Mouse (Mus musculus) cerebellum, adult 2 months (tissue): ENCODE measurements around the gene Ahdc1. TPM values are rescaled to one million over a fixed set of nuclear protein-coding genes. Genes with fewer than 3 reads are reported as not detected.

Source experiments
- DNase-seq, 2 experiments: peaks; one replicate each; pipeline ENCODE4 v3.0.0; 2021
- H3K27ac ChIP-seq: fragments of 200-500 bp; 2 replicates; pipeline ENCODE4 v1.5.1; 2012; ENCODE audit warnings: low read length, control low read depth, inconsistent platforms; ENCODE audit not compliant: insufficient read depth
- H3K27me3 ChIP-seq: fragments of 200-500 bp; 2 replicates; pipeline ENCODE4 v1.6.1; 2012; ENCODE audit warnings: inconsistent platforms, mild to moderate bottlenecking, low read length, moderate library complexity; ENCODE audit not compliant: control insufficient read depth, insufficient read depth
- H3K4me1 ChIP-seq: fragments of 200-500 bp; 2 replicates; pipeline ENCODE4 v1.6.1; 2011; ENCODE audit warnings: low read length; ENCODE audit not compliant: control insufficient read depth, insufficient read depth
- H3K4me3 ChIP-seq: fragments of 200-500 bp; replicated peaks from 2 replicates; pipeline ENCODE3; 2011; ENCODE audit warnings: mild to moderate bottlenecking, low read depth, low read length, control low read depth; ENCODE audit not compliant: insufficient read depth
- CTCF ChIP-seq: fragments of 200-500 bp; IDR thresholded peaks from 2 replicates; pipeline ENCODE4 v1.5.1; 2011; ENCODE audit warnings: low read depth, mild to moderate bottlenecking, control low read depth, low read length, moderate library complexity, borderline replicate concordance; ENCODE audit not compliant: insufficient read depth
- POLR2A ChIP-seq: fragments of 200-500 bp; IDR thresholded peaks from 2 replicates; pipeline ENCODE4 v1.6.1; 2011; ENCODE audit warnings: low read length, control low read depth, borderline replicate concordance; ENCODE audit not compliant: insufficient read depth
- WGBS: fragments of 180-500 bp; shearing (Covaris S2); methylation state at CpG from one replicate; pipeline ENCODE4 v1.1.7; 2018; 5-methylcytosine and 5-hydroxymethylcytosine counted together
- polyA plus RNA-seq: library from polyadenylated mRNA; depleted of rRNA; stranded (reverse); fragments of >200 nt; gene quantifications from 2 replicates; pipeline ENCODE4 v1.2.3, GENCODE M21; 2012; rRNA removed

Ahdc1 gene
- polyA plus RNA-seq, 1 experiment, result 30.8 TPM

GRCm38 (mm10) chr4:133121416-133121815, 110.4 kb downstream of the Ahdc1 start:
- peaks cover 11% of the 10 kb centered on the region for H3K4me1 ChIP-seq
- no peak for TF ChIP-seq CTCF
- no peak for TF ChIP-seq POLR2A
- 46% methylated on average over 1 of the region's 1 CpGs for WGBS
- no peak for DNase-seq
- H3K4me3 ChIP-seq, result no peak overlapping the region
- H3K27ac ChIP-seq, result no peak overlapping the region
- no peaks in the 10 kb centered on the region for H3K27me3 ChIP-seq

GRCm38 (mm10) chr4:133121974-133122637, 111.0 kb downstream of the Ahdc1 start:
- DNase-seq, result no peak
- Histone ChIP-seq H3K27me3 (no peaks in the 10 kb centered on the region), H3K27ac (no peak overlapping the region), H3K4me3 (no peak overlapping the region), H3K4me1 (peaks cover 10% of the 10 kb centered on the region)
- TF ChIP-seq CTCF, result no peak
- TF ChIP-seq POLR2A, result no peak
- WGBS, result 63% methylated on average over 5 of the region's 5 CpGs

DNA sequence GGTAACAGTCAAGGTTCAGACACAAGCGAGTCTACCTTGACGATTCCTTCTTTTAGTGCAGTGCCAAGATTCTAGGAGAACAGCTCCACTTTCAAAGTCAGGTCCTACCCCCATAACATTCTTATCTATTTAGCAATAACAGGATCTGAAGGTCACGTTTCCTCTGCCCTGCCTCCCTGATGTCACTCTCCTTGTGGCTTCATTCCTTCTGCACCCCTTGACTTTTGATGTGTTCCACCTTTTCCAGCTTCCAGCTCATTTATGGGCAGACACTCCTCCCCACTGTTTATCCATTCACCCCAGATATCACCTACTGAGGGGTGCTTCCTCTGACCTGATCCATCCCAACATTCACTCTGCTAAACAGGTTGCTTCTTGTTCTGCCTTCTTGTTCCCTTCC, 116.0 kb downstream of the Ahdc1 start:
- 96% methylated on average over 3 of the region's 3 CpGs for WGBS

More for the DNA sequence above, 116.0 kb downstream of the Ahdc1 start:
- no peak for DNase-seq
- no peak overlapping the region for H3K27ac ChIP-seq
- TF ChIP-seq CTCF, result no peak
- no peak for TF ChIP-seq POLR2A
- H3K27me3 ChIP-seq, result no peaks in the 10 kb centered on the region
- H3K4me1 ChIP-seq, result peaks cover 13% of the 10 kb centered on the region; the same call in 1 of the 2 replicates
- H3K4me3 ChIP-seq, result no peak overlapping the region

Other genes with a start within 250 kb of the Ahdc1 start
- gene Rpa2, start 242.9 kb upstream of the Ahdc1 start, polyA plus RNA-seq, result 20.0 and 21.3 TPM in 2 replicates
- gene Themis2, start 214.9 kb upstream of the Ahdc1 start, polyA plus RNA-seq, result 0.41 and 0.44 TPM in 2 replicates
- 67.6 and 69.2 TPM in 2 replicates for gene Ppp1r8, start 168.1 kb upstream of the Ahdc1 start, polyA plus RNA-seq
- gene Stx12, start 126.8 kb upstream of the Ahdc1 start, polyA plus RNA-seq, result 88.6 and 89.0 TPM in 2 replicates
- gene Fam76a, start 88.7 kb upstream of the Ahdc1 start, polyA plus RNA-seq, result 30.0 and 30.5 TPM in 2 replicates
- gene Fgr, start 37.2 kb upstream of the Ahdc1 start, polyA plus RNA-seq, result 0.32 and 0.38 TPM in 2 replicates
- gene Wasf2, start 119.2 kb downstream of the Ahdc1 start, polyA plus RNA-seq, result 15.0 and 16.3 TPM in 2 replicates
- 7.4 and 10.9 TPM in 2 replicates for gene Cd164l2, start 200.9 kb downstream of the Ahdc1 start, polyA plus RNA-seq
- gene Gpr3, start 201.3 kb downstream of the Ahdc1 start, polyA plus RNA-seq, result 10.1 and 10.9 TPM in 2 replicates
- 4.0 and 4.7 TPM in 2 replicates for gene Map3k6, start 229.6 kb downstream of the Ahdc1 start, polyA plus RNA-seq